1 mouse cellular context compared by ENCODE assay signal in genomic region chr9:120847649-120848048, GRCm38 (mm10).
TF ChIP-seq lines count a peak whose summit lies in the region.

No protein-coding gene starts in this region.

TF ChIP-seq in MEL, 35 proteins besides CTCF, POLR2A, EP300 and RAD21 (continued from another document):
- TF ChIP-seq CHD2 (IDR thresholded peaks at IDR 0.05; ENCODE audit: low read length) = no peak
TF ChIP-seq in MEL: peak in this region for 17.
